Mouse (Mus musculus) erythroblast, embryonic 14.5 days (primary cell): ENCODE measurements around the gene Qk.

Experiments
- GATA1 ChIP-seq: IDR thresholded peaks from 2 replicates; pipeline ENCODE4 v1.6.1; 2012; ENCODE audit warnings: low read length, inconsistent platforms, mixed read lengths
- TAL1 ChIP-seq: IDR thresholded peaks from 3 replicates; pipeline ENCODE4 v1.6.1; 2012; ENCODE audit warnings: low read length, inconsistent platforms, mixed read lengths

GRCm38 (mm10) chr17:10334957-10335690 lies 15.5 kb upstream of the Qk start:
- no peak for TF ChIP-seq GATA1
- no peak for TF ChIP-seq TAL1
